Mouse (Mus musculus): ENCODE data around the gene Hmga2.

GRCm38 (mm10) chr10:120484144-120484543 is 7.9 kb upstream of the Hmga2 start:
- TF ChIP-seq CTCF (IDR thresholded peaks at IDR 0.05), result no peak
- no peak for TF ChIP-seq EP300 (IDR thresholded peaks at IDR 0.05)
